Mouse (Mus musculus): ENCODE measurements around the gene Cnpy4. TPM values are rescaled to one million over a fixed set of nuclear protein-coding genes. Genes with fewer than 3 reads are reported as not detected.

Cnpy4 gene
- total and polyA plus RNA-seq, 2 experiments from 2014 or later: 11.0 to 23.4 TPM

GRCm38 (mm10) chr5:138160842-138161665, 26.2 kb upstream of the Cnpy4 start, which contains the start of gene Cops6:
Gene Cops6, plus strand, starts transcription at chr5:138161071.
- Histone ChIP-seq H3K9me3 (ENCODE audit: low read length) (no peaks in the 10 kb centered on the region), H3K4me1 (ENCODE audit: insufficient read depth, low read length) (no peaks in the 10 kb centered on the region; the same call in 1 of the 2 replicates), H3K27me3 (ENCODE audit: insufficient read depth, low read length) (no peaks in the 10 kb centered on the region), H3K36me3 (ENCODE audit: insufficient read depth, low read length) (peaks cover 30% of the 10 kb centered on the region), H3K4me2 (ENCODE audit: low read depth, low read length) (peak within 1 kb of the TSS; percentile 72), H3K4me3 (ENCODE audit: low read length) (peak within 1 kb of the TSS; percentile 50), H3K27ac (peak within 1 kb of the TSS; percentile 45), H3K9ac (replicated peaks; ENCODE audit: low read length) (peak within 1 kb of the TSS; percentile 66)
- TF ChIP-seq CTCF (IDR thresholded peaks at IDR 0.05; ENCODE audit: low read depth): peak; percentile 19
- DNase-seq (ENCODE audit: low spot score): peak; percentile 95
- ATAC-seq: peak; percentile 97
- under 1% methylated on average over 41 of the region's 42 CpGs for WGBS

- DNase-seq (ENCODE audit: low spot score): no peak
- Histone ChIP-seq H3K9me3 (ENCODE audit: low read length) (no peaks in the 10 kb centered on the region), H3K9ac (replicated peaks; ENCODE audit: low read length) (no peak overlapping the region), H3K27me3 (ENCODE audit: insufficient read depth, low read length) (no peaks in the 10 kb centered on the region), H3K4me1 (ENCODE audit: insufficient read depth, low read length) (no peaks in the 10 kb centered on the region; the same call in 1 of the 2 replicates), H3K4me2 (ENCODE audit: low read depth, low read length) (no peak overlapping the region), H3K4me3 (ENCODE audit: low read length) (no peak overlapping the region), H3K27ac (no peak overlapping the region), H3K36me3 (ENCODE audit: insufficient read depth, low read length) (peaks cover 49% of the 10 kb centered on the region)
- TF ChIP-seq CTCF (IDR thresholded peaks at IDR 0.05; ENCODE audit: low read depth): no peak
- 67% methylated on average over 6 of the region's 6 CpGs for WGBS
- ATAC-seq: no peak; the same call in 1 of the 2 replicates
These were observed 24.2 kb upstream of the Cnpy4 start for GRCm38 (mm10) chr5:138163046-138163445.

- Histone ChIP-seq H3K9me3 (ENCODE audit: low read length) (no peaks in the 10 kb centered on the region), H3K4me2 (ENCODE audit: low read depth, low read length) (no peak overlapping the region), H3K27me3 (ENCODE audit: insufficient read depth, low read length) (no peaks in the 10 kb centered on the region), H3K4me1 (ENCODE audit: insufficient read depth, low read length) (no peaks in the 10 kb centered on the region; the same call in 1 of the 2 replicates), H3K27ac (no peak overlapping the region), H3K9ac (replicated peaks; ENCODE audit: low read length) (no peak overlapping the region), H3K36me3 (ENCODE audit: insufficient read depth, low read length) (peaks cover 53% of the 10 kb centered on the region), H3K4me3 (ENCODE audit: low read length) (no peak overlapping the region)
- WGBS: 66% methylated on average over 10 of the region's 10 CpGs
- no peak for TF ChIP-seq CTCF (IDR thresholded peaks at IDR 0.05; ENCODE audit: low read depth)
- DNase-seq (ENCODE audit: low spot score): no peak
- no peak for ATAC-seq
These were observed 23.7 kb upstream of the Cnpy4 start for GRCm38 (mm10) chr5:138163610-138164009.

GRCm38 (mm10) chr5:138165594-138165993, 21.7 kb upstream of the Cnpy4 start:
- Histone ChIP-seq H3K9me3 (ENCODE audit: low read length) (no peaks in the 10 kb centered on the region), H3K4me3 (ENCODE audit: low read length) (no peak overlapping the region), H3K27me3 (ENCODE audit: insufficient read depth, low read length) (no peaks in the 10 kb centered on the region), H3K9ac (replicated peaks; ENCODE audit: low read length) (no peak overlapping the region), H3K36me3 (ENCODE audit: insufficient read depth, low read length) (peaks cover 53% of the 10 kb centered on the region), H3K4me1 (ENCODE audit: insufficient read depth, low read length) (no peaks in the 10 kb centered on the region; the same call in 1 of the 2 replicates), H3K4me2 (ENCODE audit: low read depth, low read length) (no peak overlapping the region), H3K27ac (no peak overlapping the region)
- no peak for DNase-seq (ENCODE audit: low spot score)
- TF ChIP-seq CTCF (IDR thresholded peaks at IDR 0.05; ENCODE audit: low read depth): no peak
- WGBS: 76% methylated on average over 8 of the region's 8 CpGs
- ATAC-seq: no peak

- WGBS: under 1% methylated on average over 47 of the region's 47 CpGs
- peak overlapping the region; percentile 69 for H3K9ac ChIP-seq (replicated peaks; ENCODE audit: low read length)
- no peaks in the 10 kb centered on the region for H3K27me3 ChIP-seq (ENCODE audit: insufficient read depth, low read length)
- TF ChIP-seq CTCF (IDR thresholded peaks at IDR 0.05; ENCODE audit: low read depth): peak; percentile 57
- peak; percentile 98 for DNase-seq (ENCODE audit: low spot score)
- peak overlapping the region; percentile 66 for H3K4me3 ChIP-seq (ENCODE audit: low read length)
- peak overlapping the region; percentile 82 for H3K27ac ChIP-seq
- H3K36me3 ChIP-seq (ENCODE audit: insufficient read depth, low read length): peaks cover 33% of the 10 kb centered on the region
- H3K4me1 ChIP-seq (ENCODE audit: insufficient read depth, low read length): 0 out of 2 replicates have a peak, but pooled peaks cover 3% of the 10 kb centered on the region
- H3K4me2 ChIP-seq (ENCODE audit: low read depth, low read length): peak overlapping the region; percentile 96
- no peaks in the 10 kb centered on the region for H3K9me3 ChIP-seq (ENCODE audit: low read length)
- ATAC-seq: peak; percentile 89
These were observed 16.2 kb upstream of the Cnpy4 start for GRCm38 (mm10) chr5:138170936-138171561.

GRCm38 (mm10) chr5:138171695-138172491, 15.4 kb upstream of the Cnpy4 start, which contains the start of the genes Ap4m1 and Mcm7:
Gene Ap4m1, plus strand, starts transcription at chr5:138172002.
Gene Mcm7, minus strand, starts transcription at chr5:138172422.
- under 1% methylated on average over 54 of the region's 54 CpGs for WGBS
- ATAC-seq (peak; percentile 93), DNase-seq (ENCODE audit: low spot score) (peak; percentile 99)
- Histone ChIP-seq H3K4me1 (ENCODE audit: insufficient read depth, low read length) (0 out of 2 replicates have a peak, but pooled peaks cover 3% of the 10 kb centered on the region), H3K9ac (replicated peaks; ENCODE audit: low read length) (peak within 1 kb of the TSS; percentile 69), H3K4me3 (ENCODE audit: low read length) (peak within 1 kb of the TSS; percentile 66), H3K27ac (peak within 1 kb of the TSS; percentile 91), H3K27me3 (ENCODE audit: insufficient read depth, low read length) (no peaks in the 10 kb centered on the region), H3K36me3 (ENCODE audit: insufficient read depth, low read length) (peaks cover 24% of the 10 kb centered on the region), H3K4me2 (ENCODE audit: low read depth, low read length) (peak within 1 kb of the TSS; percentile 96), H3K9me3 (ENCODE audit: low read length) (no peaks in the 10 kb centered on the region)
- TF ChIP-seq CTCF (IDR thresholded peaks at IDR 0.05; ENCODE audit: low read depth): peak; percentile 43; the same call in 1 of the 2 replicates

Measured in hindbrain, postnatal 0 days (tissue).